Mouse (Mus musculus) heart, embryonic 15.5 days (tissue): ENCODE measurements around the gene Sppl2a. TPM values are rescaled to one million over a fixed set of nuclear protein-coding genes. Genes with fewer than 3 reads are reported as not detected.
A peak's percentile ranks its signal among the peaks of the same experiment; 100 is the strongest.

Experiments used
- ATAC-seq: fragments of 200-750 bp; cut with Nextera tagmentation; replicated peaks from 2 replicates; pipeline ENCODE4 v1.8.0; 2017; ENCODE audit warnings: low read depth, moderate TSS enrichment; ENCODE audit not compliant: insufficient number of reproducible peaks, insufficient read depth, low FRiP score
- H3K27ac ChIP-seq: fragments of 300-500 bp; sonication (generic); 2 replicates; pipeline ENCODE4 v1.5.1; 2015; ENCODE audit warnings: mild to moderate bottlenecking, inconsistent platforms
- H3K27me3 ChIP-seq: fragments of 300-500 bp; sonication (generic); 2 replicates; pipeline ENCODE4 v1.6.1; 2015; ENCODE audit warnings: inconsistent platforms
- H3K36me3 ChIP-seq: fragments of 300-500 bp; sonication (generic); 2 replicates; pipeline ENCODE4 v1.6.1; 2015; ENCODE audit warnings: mild to moderate bottlenecking, inconsistent platforms
- H3K4me1 ChIP-seq: fragments of 300-500 bp; sonication (generic); replicated peaks from 2 replicates; pipeline ENCODE4 v1.6.1; 2015; ENCODE audit warnings: inconsistent platforms
- H3K4me2 ChIP-seq: fragments of 300-500 bp; sonication (generic); 2 replicates; pipeline ENCODE4 v1.6.1; 2015; ENCODE audit warnings: inconsistent platforms, mild to moderate bottlenecking, moderate library complexity
- H3K4me3 ChIP-seq: fragments of 300-500 bp; sonication (generic); 2 replicates; pipeline ENCODE4 v1.5.1; 2015; ENCODE audit warnings: mild to moderate bottlenecking, inconsistent platforms
- H3K9ac ChIP-seq: fragments of 300-500 bp; sonication (generic); 2 replicates; pipeline ENCODE4 v1.6.1; 2015; ENCODE audit warnings: mild to moderate bottlenecking, inconsistent platforms
- H3K9me3 ChIP-seq: fragments of 300-500 bp; sonication (generic); replicated peaks from 2 replicates; pipeline ENCODE4 v1.6.1; 2016; ENCODE audit warnings: inconsistent platforms
- WGBS: fragments of 180-500 bp; shearing (Covaris S2); methylation state at CpG from one replicate; pipeline ENCODE4 v1.1.7; 2015; ENCODE audit warnings: mixed read lengths; 5-methylcytosine and 5-hydroxymethylcytosine counted together
- polyA plus RNA-seq: library from polyadenylated mRNA; unstranded; fragments of >200 nt; fragmentation: Nextera tagmentation; extraction: Ambion mirVana; gene quantifications from 2 replicates; pipeline ENCODE4 v1.2.1, GENCODE M21; 2015

Sppl2a gene
- polyA plus RNA-seq, 1 experiment from 2014 or later = 34.6 TPM

DNA sequence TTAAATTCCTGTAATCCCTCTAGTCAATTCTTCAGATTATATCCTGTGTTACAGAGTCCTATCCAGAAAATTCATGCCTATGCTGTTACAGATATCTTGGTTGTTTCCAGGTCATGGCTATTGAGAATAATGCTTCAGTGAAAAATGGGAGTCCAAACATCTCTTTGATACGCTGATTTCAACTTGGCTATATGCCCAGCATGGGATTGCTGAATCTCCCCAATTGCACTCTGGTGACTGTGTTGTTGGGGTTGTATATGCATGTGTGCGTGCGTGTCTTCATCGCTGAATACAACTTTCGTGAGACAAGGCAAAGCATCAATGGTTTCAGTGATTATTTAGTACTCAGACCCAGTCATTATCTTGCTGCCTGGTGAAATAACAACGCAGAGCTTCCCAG, 5.0 kb upstream of the Sppl2a start:
- WGBS = 52% methylated on average over 6 of the region's 6 CpGs
- Histone ChIP-seq H3K27me3 (no peaks in the 10 kb centered on the region), H3K4me3 (no peak overlapping the region), H3K36me3 (no peaks in the 10 kb centered on the region), H3K4me2 (no peak overlapping the region), H3K9me3 (no peaks in the 10 kb centered on the region), H3K4me1 (peaks cover 7% of the 10 kb centered on the region), H3K9ac (no peak overlapping the region), H3K27ac (no peak overlapping the region)
- ATAC-seq = no peak

DNA sequence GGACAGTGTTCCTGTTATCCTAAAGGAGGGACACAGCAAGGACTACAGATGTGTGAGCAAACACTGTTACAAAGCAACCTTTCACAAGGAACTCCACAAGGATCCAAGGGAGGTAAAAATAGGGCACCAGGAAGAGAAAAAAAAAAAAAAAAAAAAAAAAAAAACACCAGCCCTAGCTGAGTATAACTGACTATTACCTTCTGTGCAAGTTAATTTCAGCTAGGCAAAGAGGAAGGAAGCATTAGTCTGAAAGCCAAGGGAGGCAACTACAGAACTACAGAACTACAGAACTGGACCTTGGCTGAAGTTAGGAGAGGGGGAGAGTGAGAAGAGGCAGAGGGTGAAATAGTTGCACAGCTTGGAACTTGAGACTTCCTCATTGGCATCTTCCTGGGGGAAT, 886 bp upstream of the Sppl2a start:
- Histone ChIP-seq H3K9ac (no peak overlapping the region), H3K4me1 (peaks cover 7% of the 10 kb centered on the region), H3K36me3 (no peaks in the 10 kb centered on the region), H3K27ac (peak overlapping the region; percentile 98), H3K4me3 (peak overlapping the region; percentile 63; the same call in 1 of the 2 replicates), H3K9me3 (no peaks in the 10 kb centered on the region), H3K4me2 (peak overlapping the region; percentile 73), H3K27me3 (no peaks in the 10 kb centered on the region)
- ATAC-seq = no peak

DNA sequence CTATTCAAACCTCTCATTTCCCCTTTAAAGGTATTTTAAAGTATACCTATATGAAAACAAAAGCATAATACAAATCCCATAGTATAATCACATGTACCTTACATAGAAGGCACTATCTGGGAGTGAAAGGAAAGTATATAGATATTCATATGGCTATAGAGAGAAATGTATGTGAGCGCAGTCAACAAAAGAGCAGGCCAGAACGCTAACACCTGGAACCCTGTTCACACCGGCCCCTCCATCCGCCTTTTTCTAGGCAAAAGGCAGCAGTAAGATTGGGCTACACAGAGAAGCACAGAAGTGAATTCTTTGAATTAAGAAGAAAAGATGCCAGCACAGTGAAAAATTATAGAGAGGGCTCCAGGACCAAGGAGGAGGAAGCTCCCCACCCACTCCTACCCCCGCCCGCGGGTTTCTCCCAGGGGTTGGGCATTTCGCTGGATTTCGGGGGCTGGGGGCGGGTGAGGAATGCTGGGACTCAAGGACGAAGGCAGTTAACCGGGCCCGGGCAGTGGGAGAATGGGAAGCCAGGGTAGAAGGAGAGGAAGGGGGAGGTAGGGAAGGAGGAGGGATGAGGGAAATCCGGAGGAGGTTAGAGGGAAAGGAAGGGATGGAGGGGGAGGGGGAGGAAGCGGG, 656 bp downstream of the Sppl2a start:
- H3K9me3 ChIP-seq = no peaks in the 10 kb centered on the region
- no peaks in the 10 kb centered on the region for H3K36me3 ChIP-seq
- peak overlapping the region; percentile 76 for H3K9ac ChIP-seq
- peak overlapping the region; percentile 98 for H3K27ac ChIP-seq
- peak overlapping the region; percentile 63 for H3K4me3 ChIP-seq
- peak overlapping the region; percentile 73 for H3K4me2 ChIP-seq
- H3K4me1 ChIP-seq = peaks cover 7% of the 10 kb centered on the region
- no peaks in the 10 kb centered on the region for H3K27me3 ChIP-seq
- 3% methylated on average over 15 of the region's 15 CpGs for WGBS
- ATAC-seq = no peak; the same call in 1 of the 2 replicates

DNA sequence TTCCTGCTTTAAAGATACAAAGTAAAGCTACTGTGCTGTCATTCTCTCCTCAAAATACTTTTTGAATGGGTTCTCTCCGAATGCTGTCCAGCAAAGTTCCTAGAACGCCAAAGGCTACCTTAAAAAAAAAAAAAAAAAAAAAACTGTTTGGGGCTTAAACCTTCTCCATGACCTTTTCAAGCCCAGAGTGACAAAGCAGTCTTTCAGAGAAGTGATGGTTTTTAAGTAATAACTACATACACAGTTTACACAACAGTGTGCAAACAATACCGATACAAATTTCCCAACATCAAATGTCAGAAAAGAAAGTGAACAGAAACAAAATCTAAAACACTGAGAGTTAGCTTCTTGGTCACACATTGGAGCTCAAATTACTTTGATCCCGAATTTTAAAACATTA, 1.3 kb downstream of the Sppl2a start:
- WGBS = 49% methylated on average over 4 of the region's 4 CpGs
- Histone ChIP-seq H3K27ac (peak overlapping the region; percentile 98), H3K4me2 (peak overlapping the region; percentile 73), H3K9ac (no peak overlapping the region), H3K4me1 (peaks cover 7% of the 10 kb centered on the region), H3K27me3 (no peaks in the 10 kb centered on the region), H3K4me3 (no peak overlapping the region), H3K36me3 (0 out of 2 replicates have a peak, but pooled peaks cover 6% of the 10 kb centered on the region), H3K9me3 (no peaks in the 10 kb centered on the region)
- no peak for ATAC-seq

DNA sequence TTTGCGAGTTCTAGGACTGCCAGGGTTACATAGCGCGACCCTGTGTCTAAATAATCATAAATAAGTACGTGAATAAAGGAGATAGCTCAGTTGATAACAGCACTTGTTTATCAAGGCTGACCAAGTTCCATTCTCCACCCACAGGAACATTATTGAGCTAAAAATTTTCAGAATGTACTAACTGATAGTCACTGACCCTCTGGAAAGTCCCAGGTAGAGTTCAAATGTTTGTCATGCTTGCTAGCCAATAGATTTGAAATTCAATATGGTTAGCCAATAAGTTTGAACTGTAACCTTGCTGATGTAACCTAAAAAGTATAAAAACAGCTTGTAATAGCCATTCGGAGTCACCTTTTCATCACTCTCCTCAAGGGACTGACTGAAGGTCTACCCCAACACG, 4.4 kb downstream of the Sppl2a start:
- Histone ChIP-seq H3K4me1 (peaks cover 3% of the 10 kb centered on the region), H3K9me3 (no peaks in the 10 kb centered on the region), H3K36me3 (peaks cover 13% of the 10 kb centered on the region), H3K27ac (no peak overlapping the region), H3K27me3 (no peaks in the 10 kb centered on the region), H3K9ac (no peak overlapping the region), H3K4me2 (no peak overlapping the region), H3K4me3 (no peak overlapping the region)
- ATAC-seq = no peak
- WGBS = 84% methylated on average over 6 of the region's 6 CpGs

DNA sequence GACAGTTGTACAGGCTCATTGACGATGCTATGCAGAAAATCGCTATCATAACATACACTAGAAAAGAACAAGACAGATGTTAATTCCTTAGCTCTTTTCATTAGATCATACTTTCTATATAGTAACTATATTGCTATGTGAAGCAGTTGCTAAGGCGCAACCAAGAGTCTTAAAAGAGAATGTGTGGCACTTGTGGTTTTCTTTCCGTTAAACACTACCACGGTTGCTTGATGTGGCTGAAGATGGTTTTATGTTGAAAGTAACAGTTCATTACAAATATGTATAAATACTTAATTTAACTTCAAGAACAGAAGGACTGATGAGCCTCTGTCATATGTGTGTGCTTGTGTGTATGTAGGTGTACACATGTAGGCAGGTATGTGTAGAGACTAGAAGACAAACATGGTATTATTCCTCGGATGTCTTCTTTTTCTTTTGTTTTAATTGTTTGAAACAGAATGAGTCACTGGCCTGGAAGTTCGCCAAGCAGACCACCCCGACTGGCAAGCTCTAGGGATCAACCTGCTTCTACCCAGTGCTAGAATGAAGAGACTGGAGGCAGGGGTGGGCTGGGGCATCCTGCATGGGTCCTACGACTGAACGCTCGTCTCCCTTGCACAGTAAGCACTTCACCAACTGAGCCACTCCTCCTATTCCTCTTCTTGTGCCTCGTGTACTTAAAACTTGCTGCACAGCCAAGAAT, 12.5 kb downstream of the Sppl2a start:
- Histone ChIP-seq H3K27me3 (no peaks in the 10 kb centered on the region), H3K4me3 (no peak overlapping the region), H3K27ac (no peak overlapping the region), H3K9me3 (no peaks in the 10 kb centered on the region), H3K36me3 (peaks cover 29% of the 10 kb centered on the region), H3K4me1 (no peaks in the 10 kb centered on the region), H3K4me2 (no peak overlapping the region), H3K9ac (no peak overlapping the region)
- no peak for ATAC-seq
- WGBS = 76% methylated on average over 12 of the region's 12 CpGs

DNA sequence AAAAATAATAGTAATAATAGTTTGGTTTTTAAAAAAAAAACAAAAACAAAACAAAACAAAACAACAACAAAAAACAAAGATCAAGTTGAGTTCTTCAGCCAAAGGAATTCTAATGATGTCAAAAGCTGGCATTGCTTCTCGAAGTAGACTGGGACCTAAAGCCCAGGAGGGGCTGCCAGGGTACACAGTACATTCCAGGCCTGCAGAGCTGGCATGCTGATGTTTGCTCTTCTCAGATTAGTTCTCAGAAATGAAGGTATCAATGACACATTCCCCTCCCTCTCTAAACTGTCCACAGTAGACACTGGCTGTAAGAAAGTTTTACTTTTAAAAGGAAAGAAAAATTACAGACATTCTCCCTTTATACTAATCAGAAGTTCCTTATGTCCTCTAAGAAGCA, 16.8 kb downstream of the Sppl2a start:
- Histone ChIP-seq H3K27ac (no peak overlapping the region), H3K4me1 (peaks cover 3% of the 10 kb centered on the region; the same call in 1 of the 2 replicates), H3K4me3 (no peak overlapping the region), H3K36me3 (peaks cover 23% of the 10 kb centered on the region; the same call in 1 of the 2 replicates), H3K9me3 (no peaks in the 10 kb centered on the region), H3K4me2 (no peak overlapping the region), H3K27me3 (no peaks in the 10 kb centered on the region), H3K9ac (no peak overlapping the region)
- ATAC-seq = no peak
- WGBS = 63% methylated on average over 1 of the region's 1 CpGs

DNA sequence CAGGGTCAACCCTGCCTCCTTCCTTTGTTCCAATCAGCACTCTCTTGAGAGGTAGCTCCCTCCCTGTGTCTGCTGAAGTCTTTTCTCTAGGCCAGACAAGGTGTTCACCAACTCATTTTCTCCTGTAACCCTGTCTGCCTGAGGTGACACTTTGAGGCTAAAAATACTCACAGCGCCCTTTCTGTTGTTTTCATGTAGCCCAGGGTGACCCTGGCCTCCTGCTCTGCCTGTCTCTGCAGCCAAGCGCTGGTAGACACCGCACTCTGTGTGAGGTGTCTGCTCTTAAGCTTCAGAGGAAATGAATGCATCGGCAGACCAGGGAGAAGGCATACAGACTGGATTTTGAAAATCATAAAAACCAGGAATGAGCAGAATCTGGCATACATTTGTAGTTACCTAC, 18.9 kb downstream of the Sppl2a start:
- H3K27me3 ChIP-seq = no peaks in the 10 kb centered on the region
- no peak overlapping the region for H3K9ac ChIP-seq
- H3K4me3 ChIP-seq = no peak overlapping the region
- no peaks in the 10 kb centered on the region for H3K9me3 ChIP-seq
- WGBS = 48% methylated on average over 4 of the region's 4 CpGs
- no peak overlapping the region for H3K4me2 ChIP-seq
- peaks cover 3% of the 10 kb centered on the region; the same call in 1 of the 2 replicates for H3K4me1 ChIP-seq
- H3K36me3 ChIP-seq = peaks cover 21% of the 10 kb centered on the region; the same call in 1 of the 2 replicates
- 0 out of 2 replicates have a peak overlapping the region, but pooled peaks have one; percentile 27 for H3K27ac ChIP-seq
- ATAC-seq = no peak; the same call in 1 of the 2 replicates

DNA sequence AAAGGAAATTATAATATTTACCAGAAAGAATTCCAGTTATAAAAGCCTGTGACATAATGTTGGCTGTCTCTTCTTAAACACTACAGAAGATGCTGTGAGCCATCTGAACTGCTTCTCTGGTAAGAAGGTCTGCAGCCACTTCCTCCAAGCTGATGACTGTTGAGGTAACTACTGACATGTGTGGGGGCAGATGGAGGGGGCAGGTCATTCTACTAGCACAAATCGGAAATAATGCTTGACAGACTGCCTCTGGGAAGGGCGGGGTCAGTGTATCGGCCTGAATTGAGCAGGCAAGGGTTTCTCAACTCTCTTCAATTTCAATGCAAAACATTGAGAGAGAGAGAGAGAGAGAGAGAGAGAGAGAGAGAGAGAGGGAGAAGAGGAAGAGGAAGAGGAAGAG, 28.9 kb downstream of the Sppl2a start:
- no peaks in the 10 kb centered on the region for H3K9me3 ChIP-seq
- no peak overlapping the region for H3K9ac ChIP-seq
- H3K4me1 ChIP-seq = no peaks in the 10 kb centered on the region
- H3K36me3 ChIP-seq = peaks cover 18% of the 10 kb centered on the region
- no peak overlapping the region for H3K4me3 ChIP-seq
- 72% methylated on average over 3 of the region's 3 CpGs for WGBS
- no peaks in the 10 kb centered on the region for H3K27me3 ChIP-seq
- no peak for ATAC-seq
- H3K27ac ChIP-seq = no peak overlapping the region
- H3K4me2 ChIP-seq = no peak overlapping the region

DNA sequence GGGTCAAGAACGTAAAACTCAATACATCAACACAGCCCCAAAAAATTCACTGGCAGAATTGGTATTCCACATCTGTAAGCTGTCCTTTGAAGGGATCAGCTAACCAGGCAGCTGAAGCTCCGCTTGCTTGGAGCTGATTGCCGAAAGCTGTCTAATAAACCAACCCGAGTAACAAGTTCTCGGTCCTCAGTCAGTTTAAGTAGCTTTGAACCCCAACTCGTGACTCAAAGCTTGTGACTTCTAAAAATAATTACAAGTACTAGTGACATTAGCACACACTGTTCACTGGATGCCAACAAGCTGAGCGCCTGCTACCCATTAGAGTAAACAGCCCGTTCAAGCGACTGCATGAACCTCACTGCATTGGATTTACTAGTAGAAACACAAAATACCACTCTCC, 35.5 kb downstream of the Sppl2a start:
- Histone ChIP-seq H3K4me1 (peaks cover 6% of the 10 kb centered on the region; the same call in 1 of the 2 replicates), H3K36me3 (peaks cover 13% of the 10 kb centered on the region), H3K9me3 (no peaks in the 10 kb centered on the region), H3K9ac (0 out of 2 replicates have a peak overlapping the region, but pooled peaks have one; percentile 0), H3K27ac (peak overlapping the region; percentile 76), H3K4me2 (peak overlapping the region; percentile 17; the same call in 1 of the 2 replicates), H3K4me3 (no peak overlapping the region), H3K27me3 (no peaks in the 10 kb centered on the region)
- WGBS = 47% methylated on average over 9 of the region's 9 CpGs
- ATAC-seq = peak; percentile 66; the same call in 1 of the 2 replicates

DNA sequence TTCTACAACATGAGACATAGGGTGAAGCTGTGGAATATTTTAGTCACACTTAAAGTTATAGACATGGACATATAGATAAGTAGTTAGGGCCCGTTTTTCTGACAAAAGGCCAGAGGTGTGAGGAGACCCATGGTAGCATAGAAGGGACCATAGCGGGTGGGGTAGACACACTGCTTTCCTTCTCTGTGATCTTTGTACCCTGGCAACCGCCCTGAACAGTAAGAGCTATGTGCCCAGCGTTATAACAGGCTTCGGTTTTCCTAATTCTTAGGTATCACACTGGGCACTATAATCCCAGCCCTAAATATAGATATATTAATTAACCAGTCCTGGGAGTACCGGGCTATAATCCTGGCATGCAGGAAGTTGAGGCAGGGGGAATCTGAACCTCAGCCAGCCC, 36.1 kb downstream of the Sppl2a start:
- no peaks in the 10 kb centered on the region for H3K9me3 ChIP-seq
- peak overlapping the region; percentile 17; the same call in 1 of the 2 replicates for H3K4me2 ChIP-seq
- H3K4me3 ChIP-seq = no peak overlapping the region
- WGBS = 69% methylated on average over 6 of the region's 6 CpGs
- H3K27ac ChIP-seq = peak overlapping the region; percentile 76
- H3K36me3 ChIP-seq = peaks cover 7% of the 10 kb centered on the region
- peaks cover 6% of the 10 kb centered on the region; the same call in 1 of the 2 replicates for H3K4me1 ChIP-seq
- no peaks in the 10 kb centered on the region for H3K27me3 ChIP-seq
- 0 out of 2 replicates have a peak overlapping the region, but pooled peaks have one; percentile 0 for H3K9ac ChIP-seq
- ATAC-seq = no peak
